Mouse (Mus musculus) erythroblast, embryonic 14.5 days (primary cell): ENCODE measurements around the gene Gm14226.

ENCODE experiments used
- GATA1 ChIP-seq: IDR thresholded peaks from 2 replicates; pipeline ENCODE4 v1.6.1; 2012; ENCODE audit warnings: low read length, inconsistent platforms, mixed read lengths
- TAL1 ChIP-seq: IDR thresholded peaks from 3 replicates; pipeline ENCODE4 v1.6.1; 2012; ENCODE audit warnings: low read length, inconsistent platforms, mixed read lengths

GRCm38 (mm10) chr2:155050108-155050503 lies 32.0 kb downstream of the Gm14226 start:
- TF ChIP-seq GATA1 (no peak), TAL1 (no peak)
